Mouse (Mus musculus) heart, embryonic 11.5 days (tissue): ENCODE results near the gene Slc15a1. TPM values are rescaled to one million over a fixed set of nuclear protein-coding genes. Genes with fewer than 3 reads are reported as not detected.
"Not testable (repeated sequence)": the region's sequence is repeated elsewhere in the genome, so short reads cannot be mapped to it uniquely, and the experiment has no call there.

ENCODE experiments used
- ATAC-seq: fragments of 200-750 bp; cut with Nextera tagmentation; replicated peaks from 2 replicates; pipeline ENCODE4 v1.8.0; 2017; ENCODE audit warnings: moderate library complexity; ENCODE audit not compliant: insufficient number of reproducible peaks, low FRiP score, low TSS enrichment
- H3K27ac ChIP-seq: fragments of 300-500 bp; sonication (generic); 2 replicates; pipeline ENCODE4 v1.5.1; 2014; ENCODE audit warnings: mild to moderate bottlenecking, low read depth, low read length
- H3K27me3 ChIP-seq: fragments of 300-500 bp; sonication (generic); 2 replicates; pipeline ENCODE4 v1.6.1; 2014; ENCODE audit warnings: mild to moderate bottlenecking, low read length, mixed read lengths; ENCODE audit not compliant: control insufficient read depth, insufficient read depth
- H3K36me3 ChIP-seq: fragments of 300-500 bp; sonication (generic); 2 replicates; pipeline ENCODE4 v1.6.1; 2014; ENCODE audit warnings: mild to moderate bottlenecking, low read length, moderate library complexity, mixed read lengths; ENCODE audit not compliant: control insufficient read depth, insufficient read depth
- H3K4me1 ChIP-seq: fragments of 300-500 bp; sonication (generic); 2 replicates; pipeline ENCODE4 v1.6.1; 2014; ENCODE audit warnings: low read length; ENCODE audit not compliant: control insufficient read depth, insufficient read depth
- H3K4me2 ChIP-seq: fragments of 300-500 bp; sonication (generic); 2 replicates; pipeline ENCODE4 v1.6.1; 2014; ENCODE audit warnings: mild to moderate bottlenecking, moderate library complexity
- H3K4me3 ChIP-seq: fragments of 300-500 bp; sonication (generic); 2 replicates; pipeline ENCODE4 v1.5.1; 2014; ENCODE audit warnings: low read depth, low read length
- H3K9ac ChIP-seq: fragments of 300-500 bp; sonication (generic); 2 replicates; pipeline ENCODE4 v1.6.1; 2014; ENCODE audit warnings: mild to moderate bottlenecking, low read depth, low read length, moderate library complexity
- H3K9me3 ChIP-seq: fragments of 300-500 bp; sonication (generic); replicated peaks from 2 replicates; pipeline ENCODE4 v1.6.1; 2016; ENCODE audit warnings: low read length; ENCODE audit not compliant: control insufficient read depth
- WGBS: fragments of 180-500 bp; shearing (Covaris S2); extraction: QIAGEN DNeasy Blood & Tissue Kit; methylation state at CpG from one replicate; pipeline ENCODE4 v1.1.7; 2014; ENCODE audit not compliant: insufficient replicate concordance; 5-methylcytosine and 5-hydroxymethylcytosine counted together
- polyA plus RNA-seq: library from polyadenylated mRNA; unstranded; fragments of >200 nt; fragmentation: Nextera tagmentation; extraction: Ambion mirVana; gene quantifications from 2 replicates; pipeline ENCODE4 v1.2.1, GENCODE M21; 2014

The Slc15a1 gene
- polyA plus RNA-seq, 1 experiment from 2014 or later: not detected

GRCm38 (mm10) chr14:121423341-121423751 lies 81.7 kb downstream of the Slc15a1 start:
- Histone ChIP-seq H3K36me3 (no peaks in the 10 kb centered on the region), H3K4me3 (no peak overlapping the region), H3K4me2 (peak overlapping the region; percentile 42), H3K27ac (peak overlapping the region; percentile 73), H3K27me3 (no peaks in the 10 kb centered on the region), H3K9me3 (no peaks in the 10 kb centered on the region), H3K4me1 (peaks cover 17% of the 10 kb centered on the region), H3K9ac (no peak overlapping the region)
- no peak for ATAC-seq
- WGBS: 20% methylated on average over 7 of the region's 7 CpGs

- Histone ChIP-seq H3K27me3 (no peaks in the 10 kb centered on the region), H3K9ac (no peak overlapping the region; the same call in 1 of the 2 replicates), H3K9me3 (no peaks in the 10 kb centered on the region), H3K4me2 (peak overlapping the region; percentile 42), H3K36me3 (no peaks in the 10 kb centered on the region), H3K27ac (peak overlapping the region; percentile 73), H3K4me3 (no peak overlapping the region), H3K4me1 (peaks cover 17% of the 10 kb centered on the region)
- ATAC-seq: peak; percentile 87
- WGBS: 21% methylated on average over 4 of the region's 4 CpGs
Measured at GRCm38 (mm10) chr14:121422664-121423340, 82.2 kb downstream of the Slc15a1 start.

- no peak overlapping the region for H3K9ac ChIP-seq
- 77% methylated on average over 4 of the region's 4 CpGs for WGBS
- no peaks in the 10 kb centered on the region for H3K27me3 ChIP-seq
- ATAC-seq: no peak; the same call in 1 of the 2 replicates
- H3K36me3 ChIP-seq: no peaks in the 10 kb centered on the region
- peak overlapping the region; percentile 73 for H3K27ac ChIP-seq
- no peak overlapping the region for H3K4me3 ChIP-seq
- H3K9me3 ChIP-seq: no peaks in the 10 kb centered on the region
- peak overlapping the region; percentile 39 for H3K4me2 ChIP-seq
- H3K4me1 ChIP-seq: peaks cover 17% of the 10 kb centered on the region
Measured at GRCm38 (mm10) chr14:121422000-121422399, 83.1 kb downstream of the Slc15a1 start.

GRCm38 (mm10) chr14:121417594-121417993 lies 87.5 kb downstream of the Slc15a1 start:
- Histone ChIP-seq H3K9me3 (no peaks in the 10 kb centered on the region), H3K4me2 (no peak overlapping the region), H3K4me3 (no peak overlapping the region), H3K27ac (no peak overlapping the region), H3K9ac (no peak overlapping the region), H3K4me1 (peaks cover 6% of the 10 kb centered on the region), H3K36me3 (no peaks in the 10 kb centered on the region), H3K27me3 (no peaks in the 10 kb centered on the region)
- ATAC-seq: no peak
- 88% methylated on average over 5 of the region's 5 CpGs for WGBS

- Histone ChIP-seq H3K27ac (no peak overlapping the region), H3K36me3 (no peaks in the 10 kb centered on the region), H3K9me3 (no peaks in the 10 kb centered on the region), H3K4me2 (no peak overlapping the region), H3K9ac (no peak overlapping the region), H3K27me3 (no peaks in the 10 kb centered on the region), H3K4me3 (no peak overlapping the region), H3K4me1 (no peaks in the 10 kb centered on the region)
- WGBS: 83% methylated on average over 11 of the region's 12 CpGs
- no peak for ATAC-seq
Measured at GRCm38 (mm10) chr14:121416626-121417319, 88.3 kb downstream of the Slc15a1 start.

GRCm38 (mm10) chr14:121414635-121415241 lies 90.3 kb downstream of the Slc15a1 start:
- H3K4me2 ChIP-seq: no peak overlapping the region
- H3K27me3 ChIP-seq: no peaks in the 10 kb centered on the region
- H3K4me1 ChIP-seq: no peaks in the 10 kb centered on the region
- H3K9ac ChIP-seq: no peak overlapping the region
- H3K9me3 ChIP-seq: no peaks in the 10 kb centered on the region
- 78% methylated on average over 6 of the region's 6 CpGs for WGBS
- no peak overlapping the region for H3K27ac ChIP-seq
- no peaks in the 10 kb centered on the region for H3K36me3 ChIP-seq
- no peak for ATAC-seq
- H3K4me3 ChIP-seq: no peak overlapping the region

- H3K4me3 ChIP-seq: not testable (repeated sequence)
Measured at GRCm38 (mm10) chr14:121413726-121414125, 91.3 kb downstream of the Slc15a1 start.

More at GRCm38 (mm10) chr14:121413726-121414125, 91.3 kb downstream of the Slc15a1 start:
- H3K9me3 ChIP-seq, H3K9ac ChIP-seq, H3K4me2 ChIP-seq, H3K27ac ChIP-seq, H3K4me1 ChIP-seq, H3K36me3 ChIP-seq, ATAC-seq, H3K27me3 ChIP-seq: not testable (repeated sequence)
- 88% methylated on average over 1 of the region's 1 CpGs for WGBS
